Mouse (Mus musculus) myocyte (in vitro differentiated cells): ENCODE measurements around the gene Esrp2.

Experiments used
- CEBPB ChIP-seq: IDR thresholded peaks from 2 replicates; pipeline ENCODE4 v1.6.1; 2011; ENCODE audit warnings: mild to moderate bottlenecking, moderate library complexity; ENCODE audit not compliant: poor library complexity, insufficient read depth, severe bottlenecking
- E2F4 ChIP-seq: IDR thresholded peaks from one replicate; pipeline ENCODE4 v1.6.1; 2011; ENCODE audit warnings: mild to moderate bottlenecking, control low read depth, moderate library complexity; ENCODE audit not compliant: insufficient read depth
- MYOD1 ChIP-seq, 3 experiments: IDR thresholded peaks; one replicate each; pipeline ENCODE4 v1.6.1; 2011; ENCODE audit warnings: control low read depth in 2 of 3, low read depth in 2 of 3, mild to moderate bottlenecking in 2 of 3, moderate library complexity in 1 of 3; ENCODE audit not compliant: insufficient read length in 2 of 3, control insufficient read depth in 1 of 3
- MYOG ChIP-seq, 3 experiments: IDR thresholded peaks; one replicate each; pipeline ENCODE4 v1.6.1; 2011; ENCODE audit warnings: control low read depth in 2 of 3, low read depth in 2 of 3, mild to moderate bottlenecking in 2 of 3; ENCODE audit not compliant: insufficient read length in 2 of 3, control insufficient read depth in 1 of 3, insufficient read depth in 1 of 3
- POLR2A ChIP-seq: IDR thresholded peaks from one replicate; pipeline ENCODE4 v1.6.1; 2011; ENCODE audit warnings: low read depth, mild to moderate bottlenecking, control low read depth, moderate library complexity; ENCODE audit not compliant: insufficient read length
- POLR2AphosphoS2 ChIP-seq: IDR thresholded peaks from one replicate; pipeline ENCODE4 v1.6.1; 2011; ENCODE audit warnings: low read depth, control low read depth; ENCODE audit not compliant: insufficient read length

GRCm38 (mm10) chr8:106173566-106173965 lies 36.8 kb upstream of the Esrp2 start:
- TF ChIP-seq CEBPB = no peak
- no peak for TF ChIP-seq MYOD1 (IDR thresholded peaks at IDR 0.05; ENCODE audit: control insufficient read depth in 1 of 3, insufficient read length in 2 of 3, low read depth in 2 of 3)
- no peak for TF ChIP-seq POLR2A
- TF ChIP-seq POLR2AphosphoS2 = no peak
- no peak for TF ChIP-seq E2F4
- TF ChIP-seq MYOG (IDR thresholded peaks at IDR 0.05; ENCODE audit: control insufficient read depth in 1 of 3, insufficient read depth in 1 of 3, insufficient read length in 2 of 3, low read depth in 2 of 3) = no peak
